Mouse (Mus musculus) C2C12 (cell line): ENCODE results near the gene Ppm1l.

Source experiments
- CTCF ChIP-seq: IDR thresholded peaks from one replicate; pipeline ENCODE4 v1.5.1; 2011; ENCODE audit not compliant: control insufficient read depth, insufficient read depth, insufficient read length
- USF1 ChIP-seq: IDR thresholded peaks from one replicate; pipeline ENCODE4 v1.6.1; 2011; ENCODE audit warnings: low read depth, mild to moderate bottlenecking, control low read depth, moderate library complexity

DNA sequence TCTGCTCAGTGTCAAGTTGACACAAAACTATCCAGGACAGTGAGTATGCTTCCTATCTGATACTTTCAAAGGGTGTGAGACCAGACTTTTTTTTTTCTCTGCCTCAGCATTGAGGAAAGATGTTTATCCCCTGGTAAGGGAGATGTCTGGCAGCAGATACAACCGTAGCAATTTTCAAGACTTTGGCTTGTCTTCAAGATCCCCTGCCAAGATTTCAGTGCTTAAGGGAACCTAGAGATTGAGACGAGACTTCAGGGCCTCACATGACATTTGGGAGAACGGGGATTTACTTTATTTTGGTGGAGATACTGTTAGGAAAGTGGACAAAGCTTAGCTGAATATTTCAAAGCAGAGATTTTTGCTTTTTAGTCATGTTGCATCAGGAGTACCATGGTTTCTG, 106.1 kb downstream of the Ppm1l start:
- TF ChIP-seq CTCF: no peak
- TF ChIP-seq USF1: no peak
